Mouse (Mus musculus): ENCODE measurements around the gene Hip1r. TPM values are rescaled to one million over a fixed set of nuclear protein-coding genes. Genes with fewer than 3 reads are reported as not detected.

The Hip1r gene
- polyA plus RNA-seq, 1 experiment from 2014 or later, result 8.6 TPM

DNA sequence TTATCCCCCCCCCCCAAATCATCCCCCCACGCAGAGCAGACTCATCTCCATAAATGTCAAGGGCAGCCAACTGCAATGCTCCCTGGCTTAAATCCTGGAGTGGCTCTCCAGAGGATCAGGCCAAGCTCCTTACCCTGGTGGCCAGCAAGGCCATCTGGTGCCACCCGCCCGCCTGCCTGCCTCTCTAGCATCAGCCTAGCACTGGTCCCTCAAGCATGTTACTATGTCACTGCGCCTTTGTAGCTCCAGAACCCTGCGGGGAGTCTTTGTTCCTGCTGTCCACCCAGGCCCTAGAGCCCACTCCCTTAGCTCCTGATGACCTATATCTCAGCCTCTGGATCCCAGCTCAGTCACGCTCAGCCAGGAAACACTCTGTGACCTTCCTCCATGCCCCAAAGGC is 51.2 kb downstream of the Hip1r start:
- Histone ChIP-seq H3K9ac (no peak overlapping the region), H3K36me3 (peaks cover 33% of the 10 kb centered on the region), H3K27me3 (no peaks in the 10 kb centered on the region), H3K27ac (no peak overlapping the region), H3K4me3 (no peak overlapping the region), H3K9me3 (no peaks in the 10 kb centered on the region), H3K4me2 (replicated peaks) (no peak overlapping the region), H3K4me1 (peaks cover 61% of the 10 kb centered on the region)
- 84% methylated on average over 6 of the region's 6 CpGs for WGBS
- ATAC-seq (ENCODE audit: low FRiP score, low read depth), result no peak

DNA sequence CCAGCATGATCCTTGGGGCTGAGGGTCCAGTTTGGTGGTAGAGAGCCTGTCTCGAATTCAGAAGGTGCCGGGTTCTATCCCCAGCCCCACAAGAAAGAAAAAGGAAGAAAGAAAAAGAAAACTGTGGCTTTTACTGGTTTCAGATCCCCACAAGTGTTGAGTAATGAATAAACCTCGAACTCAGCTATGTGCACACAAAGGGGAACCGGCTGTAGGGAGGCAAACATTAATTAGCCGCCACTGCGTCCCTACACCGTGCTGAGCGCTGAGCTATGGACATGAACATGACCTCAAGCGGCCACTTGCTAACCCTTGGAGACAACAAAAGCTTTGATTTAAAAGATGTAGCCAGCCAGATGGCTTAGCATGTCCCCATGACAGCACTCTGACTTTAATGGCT is 51.7 kb downstream of the Hip1r start:
- H3K9me3 ChIP-seq, result no peaks in the 10 kb centered on the region
- no peak overlapping the region for H3K9ac ChIP-seq
- H3K36me3 ChIP-seq, result peaks cover 33% of the 10 kb centered on the region
- no peaks in the 10 kb centered on the region for H3K27me3 ChIP-seq
- H3K4me3 ChIP-seq, result no peak overlapping the region
- no peak overlapping the region for H3K4me2 ChIP-seq (replicated peaks)
- peaks cover 61% of the 10 kb centered on the region for H3K4me1 ChIP-seq
- 79% methylated on average over 9 of the region's 9 CpGs for WGBS
- no peak for ATAC-seq (ENCODE audit: low FRiP score, low read depth)
- no peak overlapping the region for H3K27ac ChIP-seq

- Histone ChIP-seq H3K4me3 (no peak overlapping the region), H3K27ac (0 out of 2 replicates have a peak overlapping the region, but pooled peaks have one; percentile 10), H3K4me2 (replicated peaks) (no peak overlapping the region), H3K9me3 (no peaks in the 10 kb centered on the region), H3K4me1 (peaks cover 66% of the 10 kb centered on the region), H3K36me3 (peaks cover 33% of the 10 kb centered on the region), H3K27me3 (no peaks in the 10 kb centered on the region), H3K9ac (no peak overlapping the region; the same call in 1 of the 2 replicates)
- ATAC-seq (ENCODE audit: low FRiP score, low read depth), result no peak
- 85% methylated on average over 15 of the region's 15 CpGs for WGBS
Measured at GRCm38 (mm10) chr5:124025587-124026441, 52.4 kb downstream of the Hip1r start.

DNA sequence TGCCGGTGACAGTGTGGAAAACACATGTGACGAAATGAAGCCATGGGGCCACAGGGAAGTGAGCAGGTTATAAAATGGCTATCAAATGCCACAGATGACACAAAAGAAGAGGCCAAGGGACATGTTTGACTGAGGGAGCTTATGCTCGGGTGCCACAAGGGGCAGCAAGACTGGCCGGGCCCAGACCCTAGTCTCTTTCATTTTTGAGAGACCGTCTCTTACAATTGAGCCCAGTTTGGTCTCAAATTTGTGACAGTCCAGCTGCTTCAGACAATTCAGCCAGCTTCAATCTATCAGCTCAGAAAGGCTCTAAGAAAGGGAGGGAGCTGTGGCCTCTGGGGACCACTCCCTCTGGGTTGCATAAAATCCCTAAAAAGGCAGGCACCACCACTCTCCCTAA is 53.1 kb downstream of the Hip1r start:
- no peak overlapping the region for H3K4me2 ChIP-seq (replicated peaks)
- H3K36me3 ChIP-seq, result peaks cover 27% of the 10 kb centered on the region
- no peak overlapping the region for H3K27ac ChIP-seq
- H3K9me3 ChIP-seq, result no peaks in the 10 kb centered on the region
- ATAC-seq (ENCODE audit: low FRiP score, low read depth), result no peak
- H3K9ac ChIP-seq, result no peak overlapping the region
- H3K4me1 ChIP-seq, result peaks cover 70% of the 10 kb centered on the region
- H3K4me3 ChIP-seq, result no peak overlapping the region
- H3K27me3 ChIP-seq, result no peaks in the 10 kb centered on the region
- WGBS, result 85% methylated on average over 5 of the region's 5 CpGs

- no peak overlapping the region; the same call in 1 of the 2 replicates for H3K27ac ChIP-seq
Measured at GRCm38 (mm10) chr5:124027702-124028470, 54.5 kb downstream of the Hip1r start.

GRCm38 (mm10) chr5:124028680-124029079 is 55.3 kb downstream of the Hip1r start:
- H3K36me3 ChIP-seq, result peaks cover 20% of the 10 kb centered on the region
- no peaks in the 10 kb centered on the region for H3K9me3 ChIP-seq
- WGBS, result 71% methylated on average over 7 of the region's 7 CpGs
- no peak overlapping the region for H3K4me3 ChIP-seq
- H3K4me2 ChIP-seq (replicated peaks), result no peak overlapping the region
- no peak overlapping the region for H3K27ac ChIP-seq
- no peaks in the 10 kb centered on the region for H3K27me3 ChIP-seq
- H3K9ac ChIP-seq, result no peak overlapping the region; the same call in 1 of the 2 replicates
- H3K4me1 ChIP-seq, result peaks cover 68% of the 10 kb centered on the region
- ATAC-seq (ENCODE audit: low FRiP score, low read depth), result no peak

More at GRCm38 (mm10) chr5:124027702-124028470, 54.5 kb downstream of the Hip1r start:
- Histone ChIP-seq H3K4me3 (no peak overlapping the region), H3K9ac (no peak overlapping the region; the same call in 1 of the 2 replicates), H3K27me3 (no peaks in the 10 kb centered on the region), H3K36me3 (peaks cover 20% of the 10 kb centered on the region), H3K4me2 (replicated peaks) (no peak overlapping the region), H3K4me1 (peaks cover 70% of the 10 kb centered on the region), H3K9me3 (no peaks in the 10 kb centered on the region)
- ATAC-seq (ENCODE audit: low FRiP score, low read depth), result no peak
- WGBS, result 72% methylated on average over 19 of the region's 19 CpGs

DNA sequence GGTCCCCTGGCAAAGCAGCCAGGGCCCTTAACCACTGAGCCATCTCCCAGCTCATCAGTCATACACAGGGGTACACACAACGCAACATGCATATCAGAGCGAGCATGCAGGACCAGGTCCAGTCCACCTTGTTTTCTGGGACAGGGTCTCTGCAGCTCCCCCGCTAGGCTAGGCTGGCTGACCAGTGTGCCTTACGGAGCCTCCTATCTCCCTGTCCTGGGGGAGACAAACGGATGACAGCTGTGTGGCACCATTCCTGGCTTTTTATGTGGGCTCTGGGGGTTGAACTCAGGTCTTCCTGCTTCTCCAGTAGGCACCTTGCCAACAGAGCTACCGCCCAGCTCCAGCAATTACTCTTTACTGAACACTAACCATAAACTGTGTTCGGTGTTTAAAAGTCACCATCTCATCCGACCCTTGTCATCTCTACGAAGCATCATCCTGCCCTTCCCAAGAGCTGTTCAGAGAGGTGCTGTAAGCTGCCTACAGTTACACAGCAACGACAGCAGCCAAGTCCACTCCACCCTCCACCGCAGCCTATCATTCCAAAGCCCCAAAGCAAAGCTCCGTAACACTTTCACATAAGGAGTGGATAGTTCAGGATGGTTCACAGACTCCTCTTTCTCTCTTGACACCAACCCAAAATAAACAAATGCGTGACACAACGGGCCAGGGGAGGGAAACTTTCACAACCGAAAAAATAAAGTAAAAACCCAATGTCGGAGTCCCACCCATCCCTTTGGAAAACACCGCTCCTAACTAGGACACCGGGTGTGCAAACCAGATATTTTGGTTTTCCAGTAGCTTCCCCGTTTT is 56.0 kb downstream of the Hip1r start:
- Histone ChIP-seq H3K27ac (no peak overlapping the region), H3K36me3 (peaks cover 20% of the 10 kb centered on the region), H3K9me3 (no peaks in the 10 kb centered on the region), H3K4me1 (peaks cover 61% of the 10 kb centered on the region), H3K27me3 (no peaks in the 10 kb centered on the region), H3K9ac (no peak overlapping the region), H3K4me3 (no peak overlapping the region), H3K4me2 (replicated peaks) (peak overlapping the region; percentile 90)
- ATAC-seq (ENCODE audit: low FRiP score, low read depth), result no peak
- 91% methylated on average over 19 of the region's 19 CpGs for WGBS

DNA sequence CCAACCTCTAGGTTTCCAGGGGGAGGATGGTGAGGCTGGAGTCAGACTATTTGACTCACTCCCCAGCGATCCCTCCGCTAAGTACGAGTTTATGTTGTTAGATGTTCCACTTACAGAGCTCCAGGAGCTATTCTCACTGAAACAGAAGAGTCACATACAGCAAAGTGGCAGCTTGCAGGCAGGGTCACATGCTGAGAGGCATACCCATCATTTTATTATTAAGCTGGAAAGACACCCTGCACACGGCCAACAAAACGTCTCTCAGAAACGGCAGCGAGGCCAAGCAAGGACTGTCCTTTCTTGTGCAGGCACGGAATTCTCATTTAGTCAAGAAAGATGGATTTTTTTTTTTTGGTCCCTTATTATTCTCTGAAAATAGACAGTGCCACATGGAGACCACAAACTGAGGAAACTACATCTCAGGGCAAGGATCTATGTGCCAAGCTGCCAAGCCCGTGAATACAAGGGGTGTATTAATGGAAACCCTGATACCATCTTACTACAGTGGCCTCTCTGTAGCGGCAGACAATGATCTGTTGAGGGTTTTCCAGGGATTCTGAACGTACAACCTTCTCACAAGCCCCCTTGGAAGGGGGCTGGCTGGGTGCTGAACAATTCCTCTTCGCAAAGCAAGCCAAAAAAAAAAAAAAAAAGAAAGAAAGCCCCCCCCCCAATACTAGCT is 57.1 kb downstream of the Hip1r start:
- Histone ChIP-seq H3K36me3 (peaks cover 20% of the 10 kb centered on the region), H3K9me3 (no peaks in the 10 kb centered on the region), H3K4me3 (peak overlapping the region; percentile 87), H3K4me1 (peaks cover 50% of the 10 kb centered on the region), H3K27me3 (no peaks in the 10 kb centered on the region), H3K27ac (peak overlapping the region; percentile 94; the same call in 1 of the 2 replicates), H3K4me2 (replicated peaks) (peak overlapping the region; percentile 90), H3K9ac (peak overlapping the region; percentile 95)
- no peak for ATAC-seq (ENCODE audit: low FRiP score, low read depth)
- WGBS, result 60% methylated on average over 12 of the region's 12 CpGs

GRCm38 (mm10) chr5:124031068-124031955 is 57.9 kb downstream of the Hip1r start:
- Histone ChIP-seq H3K9me3 (no peaks in the 10 kb centered on the region), H3K4me2 (replicated peaks) (peak overlapping the region; percentile 90), H3K4me1 (peaks cover 42% of the 10 kb centered on the region), H3K36me3 (peaks cover 13% of the 10 kb centered on the region), H3K4me3 (peak overlapping the region; percentile 87), H3K27ac (peak overlapping the region; percentile 94), H3K27me3 (no peaks in the 10 kb centered on the region), H3K9ac (peak overlapping the region; percentile 95)
- ATAC-seq (ENCODE audit: low FRiP score, low read depth), result peak; percentile 18; the same call in 1 of the 2 replicates
- under 1% methylated on average over 26 of the region's 26 CpGs for WGBS

DNA sequence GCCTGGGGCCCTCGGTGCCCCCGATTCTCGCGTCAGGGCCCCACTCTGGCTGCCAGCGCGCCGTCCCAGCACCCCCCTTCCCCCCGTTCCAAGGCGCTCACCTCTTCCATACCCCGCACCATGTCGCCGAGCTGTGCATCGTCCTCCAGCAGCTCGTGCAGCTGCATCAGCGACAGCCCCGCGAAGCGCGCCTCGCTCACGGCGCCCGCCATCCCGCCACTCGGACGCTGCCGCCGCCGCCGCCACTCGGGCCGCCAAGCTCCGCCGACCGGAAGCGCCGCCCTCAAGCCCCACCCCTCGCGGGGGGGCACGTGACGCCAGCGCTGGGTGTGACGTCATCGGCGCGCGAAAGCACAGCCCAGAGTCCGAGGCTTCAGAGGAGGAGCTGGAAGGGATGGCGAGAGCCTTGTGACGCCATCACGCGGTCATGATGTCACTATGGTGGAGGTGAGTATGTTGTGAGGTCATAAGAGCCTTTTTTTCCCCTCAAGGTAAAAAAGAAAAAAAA is 58.6 kb downstream of the Hip1r start, which contains the start of gene Vps37b:
TSS of gene Vps37b (minus strand) at position 270 of the 508 bp plus-strand sequence.
- peak; percentile 87 for ATAC-seq (ENCODE audit: low FRiP score, low read depth)
- H3K4me3 ChIP-seq, result peak within 1 kb of the TSS; percentile 87
- WGBS, result under 1% methylated on average over 52 of the region's 52 CpGs

More for the DNA sequence above, 58.6 kb downstream of the Hip1r start, which contains the start of gene Vps37b:
- no peaks in the 10 kb centered on the region for H3K27me3 ChIP-seq
- H3K4me1 ChIP-seq, result peaks cover 37% of the 10 kb centered on the region
- H3K9me3 ChIP-seq, result no peaks in the 10 kb centered on the region
- H3K36me3 ChIP-seq, result peaks cover 8% of the 10 kb centered on the region
- H3K4me2 ChIP-seq (replicated peaks), result peak within 1 kb of the TSS; percentile 90
- H3K9ac ChIP-seq, result peak within 1 kb of the TSS; percentile 95
- peak within 1 kb of the TSS; percentile 94 for H3K27ac ChIP-seq

Measured in limb, embryonic 13.5 days (tissue).